Mouse (Mus musculus) MEL (cell line): ENCODE measurements around the gene Kcmf1.

Experiments used
- CHD1 ChIP-seq: IDR thresholded peaks from 2 replicates; pipeline ENCODE4 v1.6.1; 2012; ENCODE audit warnings: low read depth, mild to moderate bottlenecking, inconsistent platforms, low read length, improper control_type of control experiment
- CTCF ChIP-seq, 3 experiments: IDR thresholded peaks in 2 of 3; conservative IDR thresholded peaks in 1 of 3; 2 replicates each; pipeline ENCODE4 v1.5.1; 2011 to 2012; ENCODE audit warnings: low read length in 3 of 3, low read depth in 2 of 3, mild to moderate bottlenecking in 2 of 3, improper control_type of control experiment in 1 of 3, inconsistent platforms in 1 of 3, mixed read lengths in 1 of 3, moderate library complexity in 1 of 3; ENCODE audit not compliant: control insufficient read depth in 1 of 3, insufficient read depth in 1 of 3, poor library complexity in 1 of 3, severe bottlenecking in 1 of 3
- EP300 ChIP-seq, 2 experiments: IDR thresholded peaks; 2 replicates each; pipeline ENCODE4 v1.6.1; 2011; ENCODE audit warnings: improper control_type of control experiment in 2 of 2, low read length in 2 of 2, low read depth in 1 of 2, mild to moderate bottlenecking in 1 of 2
- HCFC1 ChIP-seq: IDR thresholded peaks from 2 replicates; pipeline ENCODE4 v1.6.1; 2012; ENCODE audit warnings: low read depth, mild to moderate bottlenecking, inconsistent platforms, low read length, improper control_type of control experiment, moderate library complexity
- MAX ChIP-seq: IDR thresholded peaks from 2 replicates; pipeline ENCODE4 v1.6.1; 2011; ENCODE audit warnings: low read length, improper control_type of control experiment
- MEF2A ChIP-seq: IDR thresholded peaks from 2 replicates; pipeline ENCODE4 v1.6.1; 2014; ENCODE audit warnings: low read depth, mild to moderate bottlenecking, inconsistent platforms, low read length, improper control_type of control experiment; ENCODE audit not compliant: poor library complexity, insufficient replicate concordance, severe bottlenecking; ENCODE audit errors: extremely low read depth
- POLR2A ChIP-seq, 2 experiments: IDR thresholded peaks; 2 replicates each; pipeline ENCODE4 v1.6.1; 2011 to 2012; ENCODE audit warnings: low read length in 2 of 2, mild to moderate bottlenecking in 2 of 2, control low read depth in 1 of 2, improper control_type of control experiment in 1 of 2, low read depth in 1 of 2, moderate library complexity in 1 of 2; ENCODE audit not compliant: control insufficient read depth in 1 of 2, insufficient read depth in 1 of 2, poor library complexity in 1 of 2
- SIN3A ChIP-seq: IDR thresholded peaks from 2 replicates; pipeline ENCODE4 v1.6.1; 2012; ENCODE audit warnings: low read length, improper control_type of control experiment, inconsistent platforms
- TAL1 ChIP-seq: IDR thresholded peaks from 2 replicates; pipeline ENCODE4 v1.6.1; 2012; ENCODE audit warnings: mild to moderate bottlenecking, inconsistent platforms, low read length, moderate library complexity, mixed read lengths
- TBP ChIP-seq: IDR thresholded peaks from 2 replicates; pipeline ENCODE4 v1.8.0; 2011; ENCODE audit warnings: low read depth, low read length, improper control_type of control experiment
- USF1 ChIP-seq: IDR thresholded peaks from 2 replicates; pipeline ENCODE4 v1.6.1; 2014; ENCODE audit warnings: low read depth, mild to moderate bottlenecking, inconsistent platforms, low read length, improper control_type of control experiment, moderate library complexity
- USF2 ChIP-seq, 2 experiments: IDR thresholded peaks; 2 replicates each; pipeline ENCODE4 v1.6.1; 2011 to 2012; ENCODE audit warnings: improper control_type of control experiment in 2 of 2, low read length in 2 of 2, borderline replicate concordance in 1 of 2, inconsistent platforms in 1 of 2, low read depth in 1 of 2, mild to moderate bottlenecking in 1 of 2; ENCODE audit not compliant: insufficient read depth in 1 of 2
- ZKSCAN1 ChIP-seq: IDR thresholded peaks from 2 replicates; pipeline ENCODE4 v1.6.1; 2012; ENCODE audit warnings: low read depth, mild to moderate bottlenecking, inconsistent platforms, low read length, improper control_type of control experiment, moderate library complexity
- ZNF384 ChIP-seq: IDR thresholded peaks from 2 replicates; pipeline ENCODE4 v1.6.1; 2012; ENCODE audit warnings: low read depth, mild to moderate bottlenecking, inconsistent platforms, low read length, improper control_type of control experiment

DNA sequence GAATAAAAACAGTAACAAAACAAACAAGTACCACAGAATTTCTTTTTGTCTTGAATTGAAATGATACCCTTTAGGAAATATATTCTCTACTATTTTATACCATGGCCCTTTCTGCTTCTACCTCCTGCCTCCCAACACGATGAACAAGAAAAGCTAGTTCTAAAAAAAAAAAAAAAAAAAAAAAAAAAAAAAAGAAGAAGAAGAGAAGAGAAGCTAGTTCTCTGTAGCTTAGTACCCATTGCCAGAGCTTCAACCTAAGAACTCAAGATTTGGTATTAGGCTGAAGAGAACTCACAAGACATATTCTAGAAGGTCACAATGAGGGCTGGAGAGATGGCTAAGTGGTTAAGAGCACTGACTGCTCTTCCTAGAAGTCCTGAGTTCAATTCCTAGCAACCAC, 14.5 kb downstream of the Kcmf1 start:
- no peak for TF ChIP-seq EP300 (IDR thresholded peaks at IDR 0.05; ENCODE audit: low read depth in 1 of 2, low read length in 2 of 2)
- TF ChIP-seq USF1, result no peak
- TF ChIP-seq CTCF (IDR thresholded peaks at IDR 0.05 in 2 of 3, conservative IDR thresholded peaks at IDR 0.05 in 1 of 3; ENCODE audit: control insufficient read depth in 1 of 3, insufficient read depth in 1 of 3, low read depth in 2 of 3, low read length in 3 of 3, poor library complexity in 1 of 3, severe bottlenecking in 1 of 3), result no peak
- no peak for TF ChIP-seq MEF2A
- TF ChIP-seq HCFC1, result no peak
- no peak for TF ChIP-seq CHD1
- TF ChIP-seq POLR2A (IDR thresholded peaks at IDR 0.05; ENCODE audit: control insufficient read depth in 1 of 2, insufficient read depth in 1 of 2, low read depth in 1 of 2, low read length in 2 of 2, poor library complexity in 1 of 2), result no peak
- TF ChIP-seq USF2 (IDR thresholded peaks at IDR 0.05; ENCODE audit: borderline replicate concordance in 1 of 2, insufficient read depth in 1 of 2, low read depth in 1 of 2, low read length in 2 of 2), result no peak
- no peak for TF ChIP-seq ZKSCAN1
- TF ChIP-seq SIN3A, result no peak
- TF ChIP-seq MAX, result no peak
- peak; percentile 76 for TF ChIP-seq ZNF384
- no peak for TF ChIP-seq TAL1
- TF ChIP-seq TBP, result no peak
